Mouse (Mus musculus) right cerebral cortex, adult 2 months (tissue): Measurements from ENCODE around the gene Micall1.

ENCODE experiments used
- DNase-seq, 2 experiments: peaks; one replicate each; pipeline ENCODE4 v3.0.0; 2021 to 2022; ENCODE audit warnings: low spot score in 2 of 2

Gene Micall1

GRCm38 (mm10) chr15:79185213-79185612 lies 76.5 kb downstream of the Micall1 start:
- no peak for DNase-seq
